ENCODE assay signal across 29 mouse cellular contexts in the genomic region with DNA sequence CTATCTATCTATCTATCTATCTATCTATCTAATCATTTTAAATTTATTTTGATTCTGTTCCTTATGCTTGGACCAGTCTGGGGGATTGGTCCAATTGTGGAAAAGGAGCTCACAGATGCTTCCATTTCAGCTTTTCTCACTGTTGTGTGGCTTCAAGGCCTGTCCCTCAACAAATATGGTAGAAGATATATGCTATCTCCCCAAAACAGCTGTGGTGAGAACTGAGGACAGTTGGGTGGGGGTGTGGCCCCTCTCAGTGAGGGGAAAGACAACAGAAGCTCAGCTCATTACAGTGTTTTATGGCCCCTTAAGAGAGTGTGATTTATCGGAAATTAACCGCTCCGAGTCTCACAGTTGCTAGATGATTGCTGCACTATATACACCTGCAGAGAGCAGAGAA.
DNase-seq lines count a peak whose midpoint lies in the region; ATAC-seq and TF ChIP-seq lines count a peak whose summit lies in the region.
"Had no signal": no experiment of that assay in that cellular context is flagged by ENCODE, and none has a peak within 500 bp of the region (broad histone marks: within the 10 kb centered on the region; RNA-seq: fewer than 3 reads in every experiment).

No protein-coding gene starts in this region.

- TF ChIP-seq CTCF in liver, embryonic 14.5 days (IDR thresholded peaks at IDR 0.05; ENCODE audit: low read depth): no peak
- TF ChIP-seq CTCF in lung, postnatal 0 days (IDR thresholded peaks at IDR 0.05): no peak

- ATAC-seq in midbrain, embryonic 12.5 days (ENCODE audit: low FRiP score, low read depth): no peak
- ATAC-seq in midbrain, embryonic 15.5 days (replicated peaks): no peak
- peak; percentile 54 for ATAC-seq in common myeloid progenitor, adult 5-6 weeks (replicated peaks; ENCODE audit: low read depth, poor library complexity, severe bottlenecking)
- ATAC-seq in liver, embryonic 14.5 days (ENCODE audit: insufficient read depth): peak; percentile 59; the same call in 1 of the 2 replicates
- ATAC-seq in lung, postnatal 0 days: no peak
- ATAC-seq: activated CD4-positive, CD25-positive, alpha-beta regulatory T cell, adult 4 months; forebrain, embryonic 13.5 days; hindbrain, postnatal 0 days; intestine, embryonic 15.5 days had no signal

- H3K4me3 ChIP-seq in midbrain, embryonic 12.5 days: no peak overlapping the region
- no peak overlapping the region for H3K4me3 ChIP-seq in midbrain, embryonic 15.5 days
- H3K4me3 ChIP-seq in liver, embryonic 14.5 days (ENCODE audit: insufficient read depth in 1 of 2, low read depth in 2 of 2, low read length in 2 of 2): no peak overlapping the region
- no peak overlapping the region for H3K4me3 ChIP-seq in lung, postnatal 0 days (ENCODE audit: low read depth, low read length)
- H3K4me3 ChIP-seq: erythroblast, embryonic 14.5 days; forebrain, embryonic 13.5 days; hindbrain, embryonic 10.5 days; intestine, embryonic 15.5 days; lung, embryonic 15.5 days; megakaryocyte, embryonic 14.5 days had no signal

- peaks cover 20% of the 10 kb centered on the region for H3K4me1 ChIP-seq in midbrain, embryonic 12.5 days
- H3K4me1 ChIP-seq in midbrain, embryonic 15.5 days: peaks cover 31% of the 10 kb centered on the region
- H3K4me1 ChIP-seq in liver, embryonic 14.5 days (replicated peaks; ENCODE audit: control insufficient read depth in 2 of 2, insufficient read depth in 2 of 2, low read length in 1 of 2): peaks cover 5 to 23% of the 10 kb centered on the region in 2 experiments
- H3K4me1 ChIP-seq in lung, postnatal 0 days (ENCODE audit: insufficient read depth, low read depth, low read length): 0 out of 2 replicates have a peak, but pooled peaks cover 6% of the 10 kb centered on the region

- peak; percentile 32 for DNase-seq in c-Kit-positive CD71-positive TER-119-negative erythroid progenitor cells, embryonic 14.5 days (ENCODE audit: low read depth)
- no peak for DNase-seq in liver, embryonic 14.5 days (ENCODE audit: low read depth in 3 of 3, low spot score in 3 of 3)
- DNase-seq in cerebellum, postnatal 4 days (ENCODE audit: low spot score in 2 of 2): no peak
- no peak for DNase-seq in lung, postnatal 0 days (ENCODE audit: low spot score)
- no peak for DNase-seq in cerebellum, postnatal 14 days
- DNase-seq: adrenal gland, adult 2 months; B cell, adult 2 months; cerebellum, adult 8-10 months; gastrocnemius, postnatal 14 days; heart, postnatal 14 days; kidney, adult 2 months; kidney, postnatal 4 days; layer of hippocampus, adult 9-11 months; lung, postnatal 36 days; right cerebral cortex, adult 18-20 months; spleen, adult 18-20 months; thymus, postnatal 14 days had no signal

- no peaks in the 10 kb centered on the region for H3K27me3 ChIP-seq in midbrain, embryonic 12.5 days
- no peaks in the 10 kb centered on the region for H3K27me3 ChIP-seq in midbrain, embryonic 15.5 days (replicated peaks)
- no peaks in the 10 kb centered on the region for H3K27me3 ChIP-seq in liver, embryonic 14.5 days (ENCODE audit: control insufficient read depth, insufficient read depth, low read length)
- no peaks in the 10 kb centered on the region for H3K27me3 ChIP-seq in lung, postnatal 0 days (replicated peaks; ENCODE audit: insufficient read depth, low read length)
- H3K27me3 ChIP-seq: forebrain, embryonic 13.5 days; intestine, embryonic 15.5 days; lung, embryonic 15.5 days; megakaryocyte, embryonic 14.5 days had no signal

- no peaks in the 10 kb centered on the region for H3K36me3 ChIP-seq in midbrain, embryonic 12.5 days
- H3K36me3 ChIP-seq in midbrain, embryonic 15.5 days (replicated peaks): no peaks in the 10 kb centered on the region
- H3K36me3 ChIP-seq in liver, embryonic 14.5 days (replicated peaks; ENCODE audit: control insufficient read depth, insufficient read depth, low read depth): no peaks in the 10 kb centered on the region
- H3K36me3 ChIP-seq in lung, postnatal 0 days (ENCODE audit: insufficient read depth, low read length): no peaks in the 10 kb centered on the region
- H3K36me3 ChIP-seq: hindbrain, embryonic 10.5 days; intestine, embryonic 15.5 days; lung, embryonic 15.5 days had no signal

- H3K4me2 ChIP-seq in midbrain, embryonic 12.5 days (replicated peaks): no peak overlapping the region
- no peak overlapping the region for H3K4me2 ChIP-seq in midbrain, embryonic 15.5 days
- H3K4me2 ChIP-seq in liver, embryonic 14.5 days (ENCODE audit: low read depth): no peak overlapping the region
- no peak overlapping the region for H3K4me2 ChIP-seq in lung, postnatal 0 days (replicated peaks; ENCODE audit: low read depth, low read length)
- H3K4me2 ChIP-seq: forebrain, embryonic 13.5 days; intestine, embryonic 15.5 days; lung, embryonic 15.5 days had no signal

- 0 out of 2 replicates have a peak overlapping the region, but pooled peaks have one; percentile 20 for H3K27ac ChIP-seq in midbrain, embryonic 12.5 days (replicated peaks)
- no peak overlapping the region for H3K27ac ChIP-seq in midbrain, embryonic 15.5 days
- no peak overlapping the region for H3K27ac ChIP-seq in liver, embryonic 14.5 days
- H3K27ac ChIP-seq in lung, postnatal 0 days (ENCODE audit: low read length): no peak overlapping the region
- H3K27ac ChIP-seq: hindbrain, embryonic 10.5 days; hindbrain, postnatal 0 days; intestine, embryonic 15.5 days; kidney, postnatal 0 days; lung, embryonic 15.5 days had no signal

- TF ChIP-seq EP300 in liver, embryonic 14.5 days (IDR thresholded peaks at IDR 0.05; ENCODE audit: low read depth): peak; percentile 73
- TF ChIP-seq EP300 in lung, postnatal 0 days (IDR thresholded peaks at IDR 0.05): no peak

- no peak overlapping the region for H3K9ac ChIP-seq in midbrain, embryonic 12.5 days (replicated peaks)
- no peak overlapping the region for H3K9ac ChIP-seq in midbrain, embryonic 15.5 days
- H3K9ac ChIP-seq in liver, embryonic 14.5 days (replicated peaks): no peak overlapping the region
- no peak overlapping the region for H3K9ac ChIP-seq in lung, postnatal 0 days (replicated peaks; ENCODE audit: low read depth)
- H3K9ac ChIP-seq: forebrain, embryonic 13.5 days; intestine, embryonic 15.5 days; lung, embryonic 15.5 days had no signal

- H3K9me3 ChIP-seq in midbrain, embryonic 12.5 days: no peaks in the 10 kb centered on the region
- no peaks in the 10 kb centered on the region for H3K9me3 ChIP-seq in midbrain, embryonic 15.5 days
- no peaks in the 10 kb centered on the region for H3K9me3 ChIP-seq in liver, embryonic 14.5 days (ENCODE audit: control insufficient read depth, low read length)
- H3K9me3 ChIP-seq in lung, postnatal 0 days (ENCODE audit: low read length): no peaks in the 10 kb centered on the region
- H3K9me3 ChIP-seq: forebrain, embryonic 13.5 days; hindbrain, embryonic 10.5 days; intestine, embryonic 15.5 days; lung, embryonic 15.5 days; megakaryocyte, embryonic 14.5 days had no signal

- WGBS in midbrain, embryonic 12.5 days: 94% methylated on average over 3 of the region's 3 CpGs
- 87% methylated on average over 3 of the region's 3 CpGs for WGBS in midbrain, embryonic 15.5 days
- WGBS in liver, embryonic 14.5 days (ENCODE audit: insufficient replicate concordance): 46% methylated on average over 3 of the region's 3 CpGs
- 97% methylated on average over 3 of the region's 3 CpGs for WGBS in lung, postnatal 0 days

Comparison
In these comparisons a context has a peak if more than half of its experiments do, and no peak if none do; other contexts are left out.
1. ATAC-seq: peak in common myeloid progenitor, adult 5-6 weeks (single experiment) and liver, embryonic 14.5 days (single experiment); none in midbrain, embryonic 12.5 days (single experiment), midbrain, embryonic 15.5 days (single experiment) and lung, postnatal 0 days (single experiment).